Mouse (Mus musculus) adrenal gland, adult 18-20 months (tissue): ENCODE data around the gene Pole3. TPM values are rescaled to one million over a fixed set of nuclear protein-coding genes. Genes with fewer than 3 reads are reported as not detected.
"Not testable (repeated sequence)": the region's sequence is repeated elsewhere in the genome, so short reads cannot be mapped to it uniquely, and the experiment has no call there.

Source experiments
- DNase-seq, 2 experiments: peaks; one replicate each; pipeline ENCODE4 v3.0.0; 2021 to 2022; ENCODE audit warnings: low spot score in 2 of 2
- total RNA-seq, 2 experiments: library from RNA; stranded (reverse); gene quantifications; 1 replicate in 1 of 2; 2 replicates in 1 of 2; pipeline ENCODE4 v1.2.3; 2021

The Pole3 gene
- total RNA-seq, 2 experiments from 2014 or later: 43.7 to 52.1 TPM

GRCm38 (mm10) chr4:62494230-62494629 is 30.6 kb downstream of the Pole3 start:
- DNase-seq: no peak

- DNase-seq: no peak
Measured at GRCm38 (mm10) chr4:62492682-62493081, 32.2 kb downstream of the Pole3 start.

GRCm38 (mm10) chr4:62487914-62488313 is 37.0 kb downstream of the Pole3 start:
- DNase-seq: no peak

DNA sequence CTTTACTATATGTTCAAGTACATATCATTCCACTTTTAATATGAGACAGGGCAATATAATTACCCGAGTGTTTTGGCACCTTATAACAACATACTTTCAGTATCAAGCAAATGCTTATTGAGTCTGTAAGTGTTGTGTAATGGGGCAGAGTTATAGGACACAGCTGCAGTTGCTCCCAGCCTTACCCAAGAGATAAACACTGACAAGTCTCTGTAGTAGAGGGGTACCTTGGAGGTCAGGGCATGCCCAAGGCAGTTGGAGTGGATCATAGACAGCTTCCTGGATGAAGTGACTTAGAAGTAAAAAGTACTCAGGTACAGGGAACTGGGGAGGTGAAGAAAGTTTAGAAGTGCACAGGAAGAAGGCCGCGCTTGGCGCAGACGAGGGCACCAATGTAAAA is 37.7 kb downstream of the Pole3 start:
- DNase-seq: no peak

DNA sequence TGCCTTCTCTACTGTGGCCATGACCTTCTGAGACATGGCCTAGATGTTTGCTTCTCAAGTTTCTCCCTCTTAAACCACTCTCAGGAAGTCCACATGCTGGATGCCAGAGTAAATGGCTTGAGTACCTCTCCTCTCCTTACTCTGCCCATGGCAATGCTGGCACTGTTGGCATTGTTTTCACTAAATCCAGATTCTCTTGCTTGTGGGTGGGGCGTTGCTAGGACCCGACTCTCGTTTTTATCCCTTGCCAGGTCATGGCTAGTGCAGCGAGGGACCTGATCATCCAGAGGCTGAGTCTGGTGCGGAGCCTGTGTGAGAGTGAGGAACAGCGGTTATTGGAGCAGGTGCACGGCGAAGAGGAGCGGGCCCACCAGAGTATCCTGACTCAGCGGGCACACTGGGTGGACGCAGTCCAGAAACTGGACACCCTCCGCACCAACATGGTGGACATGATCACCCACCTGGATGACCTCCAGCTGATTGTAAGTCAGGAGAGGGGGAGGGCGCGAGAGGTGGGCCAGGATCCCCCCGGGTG is 38.6 kb downstream of the Pole3 start:
- no peak for DNase-seq

GRCm38 (mm10) chr4:62485450-62486161 is 39.3 kb downstream of the Pole3 start:
- DNase-seq: peak in 1 of 2 experiments; percentile 19

DNA sequence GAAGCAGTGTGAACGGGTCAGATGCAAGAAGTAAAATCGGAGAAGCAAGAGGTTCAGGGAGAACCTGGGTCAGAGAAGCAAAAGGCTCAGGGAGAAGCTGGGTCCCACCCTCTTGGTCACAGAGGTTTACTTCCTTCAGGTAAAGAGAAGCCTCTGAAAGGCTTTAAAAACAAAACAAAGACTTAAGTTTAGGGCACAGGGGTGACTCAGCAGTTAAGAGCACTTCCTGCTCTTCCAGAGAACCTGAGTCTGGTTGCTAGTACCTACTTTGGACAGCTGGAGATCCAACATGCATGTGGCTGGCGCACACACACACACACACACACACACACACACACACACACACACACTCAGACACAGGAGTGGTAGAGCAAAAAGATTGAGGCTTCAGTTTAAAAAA is 39.9 kb downstream of the Pole3 start:
- no peak for DNase-seq

GRCm38 (mm10) chr4:62480709-62481605 is 43.9 kb downstream of the Pole3 start:
- peak in 1 of 2 experiments; percentile 27 for DNase-seq

- DNase-seq: peak; percentile 55 to 56
Measured at GRCm38 (mm10) chr4:62479937-62480708, 44.7 kb downstream of the Pole3 start, which contains the start of gene Bspry. Gene Bspry (plus strand): TSS chr4:62480053.

- DNase-seq: not testable (repeated sequence)
Measured at GRCm38 (mm10) chr4:62479593-62479936, 45.3 kb downstream of the Pole3 start.

DNA sequence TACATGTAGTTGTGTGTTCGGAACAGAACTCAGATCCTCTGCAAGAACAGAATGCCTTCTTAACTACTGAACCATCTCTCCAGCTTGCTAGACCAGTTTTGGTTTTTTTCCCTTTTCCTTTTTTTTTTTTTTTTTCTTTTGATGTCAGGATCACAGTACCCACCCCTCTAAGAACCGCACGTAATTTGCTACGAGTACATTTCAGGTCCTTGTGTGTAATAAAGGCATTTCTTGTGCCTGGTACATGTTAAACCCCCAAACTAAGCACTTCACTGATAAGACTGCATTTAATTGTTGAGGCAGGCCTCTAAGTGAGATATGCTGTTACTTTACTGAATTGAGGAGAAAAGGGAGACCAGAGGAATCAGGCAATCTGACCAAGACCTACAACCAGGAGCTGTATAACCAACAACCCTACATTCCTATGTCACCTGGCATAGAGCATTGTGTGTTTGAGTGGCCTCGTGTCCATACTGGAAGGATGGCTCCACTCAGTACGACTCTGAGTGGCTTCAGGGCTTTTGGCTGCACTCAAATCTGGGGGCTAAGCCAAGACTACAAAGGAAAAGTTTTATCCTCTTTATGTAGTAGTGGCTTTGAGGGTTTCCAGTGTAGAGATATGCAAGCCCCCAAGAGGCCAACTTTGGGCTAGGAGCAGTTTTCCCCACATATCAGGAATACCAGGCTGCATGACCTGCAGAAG is 47.2 kb downstream of the Pole3 start:
- no peak for DNase-seq

GRCm38 (mm10) chr4:62475793-62476192 is 49.1 kb downstream of the Pole3 start:
- no peak for DNase-seq

GRCm38 (mm10) chr4:62475131-62475530 is 49.7 kb downstream of the Pole3 start:
- DNase-seq: no peak

Other genes with a start within 250 kb of the Pole3 start
- 10 to 100 TPM; 31.4 to 32.1 TPM for gene Fkbp15, start 164.5 kb downstream of the Pole3 start, total RNA-seq
- gene Slc31a1, start 164.3 kb downstream of the Pole3 start, total RNA-seq: 10 to 100 TPM; 49.1 to 50.2 TPM
- 10 to 100 TPM; 61.2 to 63.0 TPM for gene Cdc26, start 116.4 kb downstream of the Pole3 start, total RNA-seq
- gene Prpf4, start 116.3 kb downstream of the Pole3 start, total RNA-seq: 10 to 100 TPM; 22.8 to 27.6 TPM
- 1 to 10 TPM in 1 of 2 experiments, not detected in 1; 1.1 TPM for gene Rnf183, start 89.8 kb downstream of the Pole3 start, total RNA-seq
- 1 to 10 TPM; 1.2 to 1.8 TPM for gene Wdr31, start 54.2 kb downstream of the Pole3 start, total RNA-seq
- gene Bspry, start 45.0 kb downstream of the Pole3 start, total RNA-seq: 1 to 10 TPM; 3.7 to 9.6 TPM
- gene Hdhd3, start 21.6 kb downstream of the Pole3 start, total RNA-seq: 10 to 100 TPM in 1 of 2 experiments, 1 to 10 TPM in 1; 9.8 to 21.4 TPM
- gene Alad, start 5.2 kb downstream of the Pole3 start, total RNA-seq: 100 to 1,000 TPM in 1 of 2 experiments, 10 to 100 TPM in 1; 92.6 to 112 TPM
- gene 4933430I17Rik, start 301 bp upstream of the Pole3 start, total RNA-seq: under 1 TPM; 0.27 to 0.29 TPM
- 10 to 100 TPM; 23.2 to 24.3 TPM for gene Rgs3, start 34.8 kb upstream of the Pole3 start, total RNA-seq